Mouse (Mus musculus) testis, postnatal 10 days (tissue): ENCODE results near the gene Tfcp2.

Experiments
- DNase-seq: peaks from one replicate; pipeline ENCODE4 v3.0.0; 2021; ENCODE audit warnings: low spot score

Gene Tfcp2

GRCm38 (mm10) chr15:100486450-100486849, 65.4 kb downstream of the Tfcp2 start:
- no peak for DNase-seq

- no peak for DNase-seq
These were observed 66.2 kb downstream of the Tfcp2 start for GRCm38 (mm10) chr15:100485576-100485975.

GRCm38 (mm10) chr15:100478925-100479324, 72.9 kb downstream of the Tfcp2 start:
- DNase-seq = no peak

- DNase-seq = no peak
These were observed 73.5 kb downstream of the Tfcp2 start for GRCm38 (mm10) chr15:100478351-100478750.

- DNase-seq = no peak
These were observed 77.8 kb downstream of the Tfcp2 start for GRCm38 (mm10) chr15:100473926-100474503.

- DNase-seq = no peak
These were observed 81.8 kb downstream of the Tfcp2 start for GRCm38 (mm10) chr15:100470037-100470436.

- no peak for DNase-seq
These were observed 82.6 kb downstream of the Tfcp2 start for GRCm38 (mm10) chr15:100469189-100469545.

- peak; percentile 90 for DNase-seq
These were observed 83.3 kb downstream of the Tfcp2 start, which contains the start of gene Letmd1 for GRCm38 (mm10) chr15:100468295-100469188. Gene Letmd1, plus strand, starts transcription at chr15:100469023.

GRCm38 (mm10) chr15:100467738-100468137, 84.1 kb downstream of the Tfcp2 start:
- DNase-seq = no peak

GRCm38 (mm10) chr15:100465432-100465831, 86.4 kb downstream of the Tfcp2 start:
- no peak for DNase-seq

GRCm38 (mm10) chr15:100463712-100464111, 88.1 kb downstream of the Tfcp2 start:
- peak; percentile 83 for DNase-seq

- DNase-seq = no peak
These were observed 89.7 kb downstream of the Tfcp2 start for GRCm38 (mm10) chr15:100462086-100462485.

GRCm38 (mm10) chr15:100461646-100462045, 90.2 kb downstream of the Tfcp2 start:
- DNase-seq = no peak

- DNase-seq = no peak
These were observed 90.9 kb downstream of the Tfcp2 start for GRCm38 (mm10) chr15:100460942-100461341.

- DNase-seq = peak; percentile 83
These were observed 93.8 kb downstream of the Tfcp2 start for GRCm38 (mm10) chr15:100458055-100458454.

- peak; percentile 90 for DNase-seq
These were observed 94.5 kb downstream of the Tfcp2 start for GRCm38 (mm10) chr15:100457340-100457739.

GRCm38 (mm10) chr15:100456356-100456991, 95.3 kb downstream of the Tfcp2 start:
- DNase-seq = no peak

GRCm38 (mm10) chr15:100452486-100452885, 99.3 kb downstream of the Tfcp2 start:
- DNase-seq = no peak

GRCm38 (mm10) chr15:100451245-100451644, 100.6 kb downstream of the Tfcp2 start:
- peak; percentile 63 for DNase-seq

GRCm38 (mm10) chr15:100449495-100449894, 102.3 kb downstream of the Tfcp2 start:
- no peak for DNase-seq

GRCm38 (mm10) chr15:100448572-100448971, 103.2 kb downstream of the Tfcp2 start:
- DNase-seq = no peak
